Mouse (Mus musculus): ENCODE measurements at regions not wholly inside any gene's neighbourhood (a gene's known extent, or its start where the extent isn't known, plus 50 kb on each side); places are given as distances from the start of the nearest gene placed in this dataset.

DNA sequence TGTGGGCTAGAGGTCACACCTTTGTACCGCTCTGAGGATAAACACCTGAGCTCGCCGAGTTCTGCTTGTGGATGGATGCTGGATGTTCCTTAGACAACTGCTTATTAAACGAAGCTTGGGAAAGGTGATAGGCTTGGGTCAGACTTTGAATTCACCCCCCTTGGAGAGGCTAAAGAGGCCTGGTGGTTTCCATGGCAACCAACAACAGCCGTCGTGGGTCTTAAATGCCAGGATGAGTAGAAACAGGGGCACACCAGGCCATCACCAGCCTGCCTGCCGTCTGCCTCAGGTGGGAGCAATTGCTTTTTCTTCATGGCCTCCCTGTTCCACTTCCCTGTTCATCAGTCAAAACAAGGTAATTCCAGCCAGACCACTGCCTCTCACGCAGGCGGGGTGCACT, 504.1 kb downstream of the Tbc1d22a start:
- Histone ChIP-seq H3K27me3 (replicated peaks) (no peaks in the 10 kb centered on the region), H3K36me3 (replicated peaks; ENCODE audit: low read length) (no peaks in the 10 kb centered on the region), H3K4me1 (no peaks in the 10 kb centered on the region), H3K4me3 (replicated peaks) (no peak overlapping the region), H3K9me3 (peaks cover 76% of the 10 kb centered on the region)
- TF ChIP-seq GATA1 (IDR thresholded peaks at IDR 0.05; ENCODE audit: borderline replicate concordance, low read length) (no peak), FLI1 (IDR thresholded peaks at IDR 0.05; ENCODE audit: low read length) (no peak)

- Histone ChIP-seq H3K36me3 (replicated peaks; ENCODE audit: low read length) (no peaks in the 10 kb centered on the region), H3K27me3 (replicated peaks) (no peaks in the 10 kb centered on the region), H3K9me3 (peaks cover 75% of the 10 kb centered on the region), H3K4me3 (replicated peaks) (peak overlapping the region; percentile 26), H3K4me1 (no peaks in the 10 kb centered on the region)
- TF ChIP-seq GATA1 (IDR thresholded peaks at IDR 0.05; ENCODE audit: borderline replicate concordance, low read length), result no peak
- TF ChIP-seq FLI1 (IDR thresholded peaks at IDR 0.05; ENCODE audit: low read length), result no peak
Observed at GRCm38 (mm10) chr15:86719088-86719487, 504.8 kb downstream of the Tbc1d22a start.

GRCm38 (mm10) chr15:86721131-86721530, 506.9 kb downstream of the Tbc1d22a start:
- no peaks in the 10 kb centered on the region for H3K27me3 ChIP-seq (replicated peaks)
- H3K36me3 ChIP-seq (replicated peaks; ENCODE audit: low read length), result no peaks in the 10 kb centered on the region
- H3K4me1 ChIP-seq, result no peaks in the 10 kb centered on the region
- H3K4me3 ChIP-seq (replicated peaks), result no peak overlapping the region
- TF ChIP-seq GATA1 (IDR thresholded peaks at IDR 0.05; ENCODE audit: borderline replicate concordance, low read length) (no peak), FLI1 (IDR thresholded peaks at IDR 0.05; ENCODE audit: low read length) (no peak)
- peaks cover 83% of the 10 kb centered on the region for H3K9me3 ChIP-seq

GRCm38 (mm10) chr15:86737945-86738344, 523.7 kb downstream of the Tbc1d22a start:
- H3K4me3 ChIP-seq (replicated peaks), result no peak overlapping the region
- peaks cover 24% of the 10 kb centered on the region for H3K9me3 ChIP-seq
- no peaks in the 10 kb centered on the region for H3K27me3 ChIP-seq (replicated peaks)
- H3K36me3 ChIP-seq (replicated peaks; ENCODE audit: low read length), result no peaks in the 10 kb centered on the region
- no peaks in the 10 kb centered on the region for H3K4me1 ChIP-seq
- TF ChIP-seq FLI1 (IDR thresholded peaks at IDR 0.05; ENCODE audit: low read length) (no peak), GATA1 (IDR thresholded peaks at IDR 0.05; ENCODE audit: borderline replicate concordance, low read length) (no peak)

- TF ChIP-seq FLI1 (IDR thresholded peaks at IDR 0.05; ENCODE audit: low read length) (no peak), GATA1 (IDR thresholded peaks at IDR 0.05; ENCODE audit: borderline replicate concordance, low read length) (no peak)
- no peaks in the 10 kb centered on the region for H3K4me1 ChIP-seq
- no peaks in the 10 kb centered on the region for H3K27me3 ChIP-seq (replicated peaks)
- no peaks in the 10 kb centered on the region for H3K36me3 ChIP-seq (replicated peaks; ENCODE audit: low read length)
- H3K9me3 ChIP-seq, result peaks cover 23% of the 10 kb centered on the region
- H3K4me3 ChIP-seq (replicated peaks), result no peak overlapping the region
Observed at GRCm38 (mm10) chr15:86738356-86738755, 524.1 kb downstream of the Tbc1d22a start.

DNA sequence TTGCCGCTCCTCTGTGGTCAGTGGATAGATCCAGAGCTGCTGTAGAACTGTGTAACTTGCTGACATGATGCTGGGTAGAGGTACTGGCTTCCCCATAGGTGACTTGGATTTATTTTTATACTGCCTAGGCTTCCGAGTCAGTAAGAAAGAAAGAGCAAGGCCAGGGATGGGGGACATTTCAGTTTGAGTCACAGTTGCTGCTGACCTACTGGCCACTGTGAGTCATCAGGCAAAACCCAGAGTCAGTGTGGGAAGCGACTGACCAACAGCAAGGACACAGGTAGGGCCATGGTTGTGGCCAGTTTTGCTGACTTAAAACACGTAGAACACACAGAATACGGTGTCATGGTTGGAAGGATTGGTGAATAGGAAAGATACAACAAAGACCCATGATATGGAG, 524.5 kb downstream of the Tbc1d22a start:
- H3K4me1 ChIP-seq, result no peaks in the 10 kb centered on the region
- peaks cover 19% of the 10 kb centered on the region for H3K9me3 ChIP-seq
- no peaks in the 10 kb centered on the region for H3K36me3 ChIP-seq (replicated peaks; ENCODE audit: low read length)
- no peaks in the 10 kb centered on the region for H3K27me3 ChIP-seq (replicated peaks)
- TF ChIP-seq FLI1 (IDR thresholded peaks at IDR 0.05; ENCODE audit: low read length) (no peak), GATA1 (IDR thresholded peaks at IDR 0.05; ENCODE audit: borderline replicate concordance, low read length) (no peak)
- no peak overlapping the region for H3K4me3 ChIP-seq (replicated peaks)

DNA sequence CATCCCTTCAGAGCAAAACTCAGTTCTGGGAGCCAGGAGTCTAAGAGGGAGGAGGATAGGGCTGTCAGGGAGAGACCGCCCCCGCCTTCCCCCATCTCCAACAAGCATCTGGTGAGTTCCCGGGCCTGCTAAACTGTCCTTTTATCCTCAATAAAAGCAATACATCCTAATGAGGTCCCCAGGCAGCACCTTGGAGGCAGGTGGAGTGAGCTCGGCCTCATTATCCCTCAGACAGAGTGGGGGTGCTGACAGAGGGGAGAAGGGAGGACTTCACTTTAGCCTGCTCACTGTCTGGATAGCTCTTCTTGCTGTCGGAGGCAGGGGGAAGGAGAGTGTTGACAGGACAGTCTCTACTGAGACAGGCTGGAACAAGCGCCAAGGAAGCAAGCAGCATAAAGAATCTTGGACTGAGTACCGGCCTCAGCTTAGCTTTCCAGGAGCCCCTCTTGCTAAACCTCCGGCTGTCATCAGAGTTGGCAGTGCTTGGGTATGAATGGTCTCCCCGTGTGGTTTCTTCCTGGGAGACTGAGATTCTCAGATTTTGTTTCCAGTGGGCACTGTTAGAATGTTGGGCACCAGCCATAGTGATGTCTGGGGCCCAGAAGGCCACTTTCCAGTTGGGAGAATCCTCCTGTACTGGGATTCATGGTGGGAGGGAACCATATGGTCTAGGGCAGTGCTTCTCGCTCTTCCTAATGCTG, 537.3 kb downstream of the Tbc1d22a start:
- H3K27me3 ChIP-seq (replicated peaks), result no peaks in the 10 kb centered on the region
- peaks cover 21% of the 10 kb centered on the region; the same call in 1 of the 2 replicates for H3K9me3 ChIP-seq
- no peaks in the 10 kb centered on the region for H3K4me1 ChIP-seq
- H3K4me3 ChIP-seq (replicated peaks), result no peak overlapping the region
- no peaks in the 10 kb centered on the region for H3K36me3 ChIP-seq (replicated peaks; ENCODE audit: low read length)
- TF ChIP-seq GATA1 (IDR thresholded peaks at IDR 0.05; ENCODE audit: borderline replicate concordance, low read length) (no peak), FLI1 (IDR thresholded peaks at IDR 0.05; ENCODE audit: low read length) (no peak)

DNA sequence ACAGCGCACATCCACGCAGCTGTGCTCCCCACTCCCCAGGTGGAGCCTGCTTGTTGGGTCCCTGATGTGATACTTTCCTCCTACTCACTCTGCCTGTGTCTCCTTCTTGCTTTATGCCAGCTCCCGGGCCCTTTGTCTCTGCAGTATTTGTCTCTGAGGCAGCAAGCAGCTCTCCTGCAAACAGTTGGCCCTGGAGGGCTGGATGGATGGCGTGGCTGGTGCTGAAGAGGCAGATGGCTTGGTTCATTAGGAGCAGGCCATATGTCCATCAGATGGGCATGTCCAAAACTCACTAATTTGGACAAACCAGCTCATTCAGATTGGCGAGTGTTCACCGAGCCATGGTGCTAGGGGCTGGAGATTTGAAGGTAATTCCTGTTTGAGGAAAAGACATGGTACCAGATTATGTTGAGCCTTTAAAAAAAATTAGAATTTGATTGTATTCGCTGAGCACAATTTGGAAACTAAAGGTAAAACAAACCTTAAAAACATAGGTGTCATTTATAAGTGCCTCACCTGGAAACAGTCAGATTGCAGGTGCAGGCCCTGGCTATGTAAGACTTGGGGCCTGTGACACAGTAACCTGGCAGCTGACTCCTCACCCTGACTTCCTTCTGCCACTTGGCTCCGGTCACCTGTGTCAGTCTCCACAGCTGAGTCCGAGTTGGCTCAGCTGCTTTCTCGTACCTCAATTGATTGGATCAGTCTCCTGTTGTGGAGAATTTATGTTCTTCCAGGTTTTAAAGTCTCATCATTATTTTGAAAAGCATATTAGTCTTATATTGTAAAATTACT, 549.5 kb downstream of the Tbc1d22a start:
- peak overlapping the region; percentile 5 for H3K4me3 ChIP-seq (replicated peaks)
- no peaks in the 10 kb centered on the region for H3K4me1 ChIP-seq
- no peaks in the 10 kb centered on the region for H3K36me3 ChIP-seq (replicated peaks; ENCODE audit: low read length)
- no peak for TF ChIP-seq GATA1 (IDR thresholded peaks at IDR 0.05; ENCODE audit: borderline replicate concordance, low read length)
- no peak for TF ChIP-seq FLI1 (IDR thresholded peaks at IDR 0.05; ENCODE audit: low read length)
- no peaks in the 10 kb centered on the region for H3K27me3 ChIP-seq (replicated peaks)
- peaks cover 46% of the 10 kb centered on the region for H3K9me3 ChIP-seq

GRCm38 (mm10) chr15:86767623-86768022, 553.4 kb downstream of the Tbc1d22a start:
- TF ChIP-seq GATA1 (IDR thresholded peaks at IDR 0.05; ENCODE audit: borderline replicate concordance, low read length) (no peak), FLI1 (IDR thresholded peaks at IDR 0.05; ENCODE audit: low read length) (no peak)
- H3K27me3 ChIP-seq (replicated peaks), result no peaks in the 10 kb centered on the region

DNA sequence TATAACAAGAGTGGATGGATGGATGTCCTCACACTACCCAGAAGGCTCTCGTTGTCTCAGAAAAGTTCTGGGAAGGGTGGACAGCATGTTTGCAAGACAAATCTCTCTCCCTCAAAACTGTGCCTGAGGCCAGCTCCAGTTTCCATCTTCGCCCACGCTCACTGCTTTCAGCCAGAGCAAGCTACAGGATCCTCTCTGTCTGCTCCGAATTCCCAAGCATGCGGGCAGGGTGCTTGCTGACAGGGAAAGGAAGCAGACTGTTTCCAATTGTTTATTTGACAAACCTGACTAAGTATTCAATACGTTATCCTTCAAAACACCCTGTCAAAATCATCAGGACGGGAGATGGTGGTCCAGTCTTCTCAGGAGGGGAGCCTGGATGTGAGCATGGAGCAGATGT, 558.8 kb downstream of the Tbc1d22a start:
- H3K27me3 ChIP-seq (replicated peaks), result no peaks in the 10 kb centered on the region
- no peaks in the 10 kb centered on the region for H3K36me3 ChIP-seq (replicated peaks; ENCODE audit: low read length)
- no peak overlapping the region for H3K4me3 ChIP-seq (replicated peaks)
- TF ChIP-seq GATA1 (IDR thresholded peaks at IDR 0.05; ENCODE audit: borderline replicate concordance, low read length) (no peak), FLI1 (IDR thresholded peaks at IDR 0.05; ENCODE audit: low read length) (no peak)
- H3K9me3 ChIP-seq, result peaks cover 41% of the 10 kb centered on the region; the same call in 1 of the 2 replicates
- no peaks in the 10 kb centered on the region for H3K4me1 ChIP-seq

More at GRCm38 (mm10) chr15:86767623-86768022, 553.4 kb downstream of the Tbc1d22a start:
- Histone ChIP-seq H3K9me3 (peaks cover 59% of the 10 kb centered on the region), H3K4me1 (no peaks in the 10 kb centered on the region), H3K36me3 (replicated peaks; ENCODE audit: low read length) (no peaks in the 10 kb centered on the region), H3K4me3 (replicated peaks) (no peak overlapping the region)
